Mouse (Mus musculus): ENCODE results near the gene Gm21319. TPM values are rescaled to one million over a fixed set of nuclear protein-coding genes. Genes with fewer than 3 reads are reported as not detected.

The Gm21319 gene
- not detected for polyA plus RNA-seq (2017; shearing (Covaris generic))

GRCm38 (mm10) chr12:87775655-87776054 lies at the start of gene Gm21319:
Gene Gm21319 (minus strand): TSS chr12:87775755.

GRCm38 (mm10) chr12:87816277-87816676 lies 40.7 kb upstream of the Gm21319 start, which contains the start of gene BB287469:
Gene BB287469 (plus strand): TSS chr12:87816577.

GRCm38 (mm10) chr12:87795212-87795611 lies 19.7 kb upstream of the Gm21319 start, which contains the start of gene Gm21936:
Gene Gm21936 (plus strand): TSS chr12:87795512.

Other genes starting within 250 kb of the Gm21319 start
- not detected for gene Oog1, start 173.1 kb downstream of the Gm21319 start, polyA plus RNA-seq (2017; shearing (Covaris generic))
- gene Gm4027, start 156.9 kb downstream of the Gm21319 start, polyA plus RNA-seq (2017; shearing (Covaris generic)), result not detected
- not detected for gene Gm16381, start 131.1 kb downstream of the Gm21319 start, polyA plus RNA-seq (2017; shearing (Covaris generic))
- gene Gm21936, start 19.8 kb upstream of the Gm21319 start, polyA plus RNA-seq (2017; shearing (Covaris generic)), result not detected
- not detected for gene BB287469, start 40.8 kb upstream of the Gm21319 start, polyA plus RNA-seq (2017; shearing (Covaris generic))
- not detected for gene Gm2001, start 66.6 kb upstream of the Gm21319 start, polyA plus RNA-seq (2017; shearing (Covaris generic))
- not detected for gene Gm2016, start 98.3 kb upstream of the Gm21319 start, polyA plus RNA-seq (2017; shearing (Covaris generic))
- gene Gm2022, start 119.6 kb upstream of the Gm21319 start, polyA plus RNA-seq (2017; shearing (Covaris generic)), result not detected
- gene Gm2035, start 144.1 kb upstream of the Gm21319 start, polyA plus RNA-seq (2017; shearing (Covaris generic)), result not detected
- not detected for gene Gm2042, start 178.3 kb upstream of the Gm21319 start, polyA plus RNA-seq (2017; shearing (Covaris generic))
- not detected for gene Gm2075, start 236.1 kb upstream of the Gm21319 start, polyA plus RNA-seq (2017; shearing (Covaris generic))
- gene Gm6803, start 243.0 kb upstream of the Gm21319 start, polyA plus RNA-seq (2017; shearing (Covaris generic)), result not detected

Data from inflammation-experienced regulatory T-cells, adult 16 weeks (primary cell).